Mouse (Mus musculus) neural tube, embryonic 12.5 days (tissue): ENCODE data around the gene Olfr979. TPM values are rescaled to one million over a fixed set of nuclear protein-coding genes. Genes with fewer than 3 reads are reported as not detected.
"Not testable (repeated sequence)": the region's sequence is repeated elsewhere in the genome, so short reads cannot be mapped to it uniquely, and the experiment has no call there.

Experiments
- ATAC-seq: fragments of 200-750 bp; cut with Nextera tagmentation; 2 replicates; pipeline ENCODE4 v1.8.0; 2017; ENCODE audit warnings: low read depth, mild to moderate bottlenecking, moderate TSS enrichment, moderate library complexity; ENCODE audit not compliant: low FRiP score
- H3K27ac ChIP-seq: fragments of 300-500 bp; sonication (generic); 2 replicates; pipeline ENCODE4 v1.5.1; 2016
- H3K27me3 ChIP-seq: fragments of 300-500 bp; sonication (generic); replicated peaks from 2 replicates; pipeline ENCODE4 v1.6.1; 2016; ENCODE audit warnings: mild to moderate bottlenecking
- H3K36me3 ChIP-seq: fragments of 300-500 bp; sonication (generic); 2 replicates; pipeline ENCODE4 v1.6.1; 2016; ENCODE audit warnings: mild to moderate bottlenecking
- H3K4me1 ChIP-seq: fragments of 300-500 bp; sonication (generic); 2 replicates; pipeline ENCODE4 v1.6.1; 2016
- H3K4me2 ChIP-seq: fragments of 300-500 bp; sonication (generic); replicated peaks from 2 replicates; pipeline ENCODE4 v1.6.1; 2016; ENCODE audit warnings: mild to moderate bottlenecking
- H3K4me3 ChIP-seq: fragments of 300-500 bp; sonication (generic); 2 replicates; pipeline ENCODE4 v1.5.1; 2016
- H3K9ac ChIP-seq: fragments of 300-500 bp; sonication (generic); 2 replicates; pipeline ENCODE4 v1.6.1; 2016; ENCODE audit warnings: mild to moderate bottlenecking
- H3K9me3 ChIP-seq: fragments of 300-500 bp; sonication (generic); 2 replicates; pipeline ENCODE4 v1.6.1; 2016; ENCODE audit warnings: mild to moderate bottlenecking
- WGBS: fragments of 180-500 bp; shearing (Covaris S2); methylation state at CpG from one replicate; pipeline ENCODE4 v1.1.7; 2016; 5-methylcytosine and 5-hydroxymethylcytosine counted together
- polyA plus RNA-seq: library from polyadenylated mRNA; unstranded; fragments of >200 nt; fragmentation: Nextera tagmentation; extraction: Ambion mirVana; gene quantifications from 2 replicates; pipeline ENCODE4 v1.2.1, GENCODE M21; 2016

The Olfr979 gene
- polyA plus RNA-seq, result not detected in 2 replicates

- ATAC-seq, result no peak
- 98% methylated on average over 1 of the region's 1 CpGs for WGBS
Observed at GRCm38 (mm10) chr9:40003365-40003764, at the start of gene Olfr979. TSS of gene Olfr979 (minus strand) at chr9:40003465.

GRCm38 (mm10) chr9:40050138-40050537 lies 46.9 kb upstream of the Olfr979 start:
- H3K4me2 ChIP-seq, result no peak overlapping the region
- 91% methylated on average over 19 of the region's 19 CpGs for WGBS
- ATAC-seq, result no peak

More at GRCm38 (mm10) chr9:40003365-40003764, at the start of gene Olfr979:
- H3K36me3 ChIP-seq, result no peaks in the 10 kb centered on the region
- no peaks in the 10 kb centered on the region for H3K27me3 ChIP-seq
- H3K27ac ChIP-seq, result no peak within 1 kb of the TSS
- no peaks in the 10 kb centered on the region for H3K9me3 ChIP-seq
- no peak within 1 kb of the TSS for H3K4me2 ChIP-seq
- no peak within 1 kb of the TSS for H3K9ac ChIP-seq
- H3K4me3 ChIP-seq, result no peak within 1 kb of the TSS
- H3K4me1 ChIP-seq, result no peaks in the 10 kb centered on the region

DNA sequence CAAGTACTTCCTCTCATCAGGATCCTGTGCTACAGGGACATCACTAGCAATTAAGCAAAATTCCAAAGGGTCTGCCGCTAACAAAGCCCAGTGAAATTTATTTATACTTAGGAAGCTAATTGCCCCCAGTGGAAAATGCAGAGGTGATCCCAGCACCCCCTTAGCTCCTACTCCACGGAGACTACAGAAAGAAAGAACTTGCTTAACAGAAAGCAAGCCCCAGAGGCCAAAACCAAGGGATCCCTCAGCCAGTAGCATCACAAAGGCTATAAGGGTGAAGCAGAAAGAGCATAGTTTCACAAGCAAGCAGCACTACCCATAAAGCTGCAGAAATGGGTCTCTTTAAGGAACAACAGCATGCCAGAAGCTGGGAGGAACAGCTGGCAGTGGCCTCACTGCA lies 17.9 kb upstream of the Olfr979 start, which contains the start of gene Olfr981:
Gene Olfr981, plus strand, starts transcription at position 301 of the 400 bp plus-strand sequence.
- Histone ChIP-seq H3K4me2 (no peak within 1 kb of the TSS), H3K9me3 (no peaks in the 10 kb centered on the region), H3K4me1 (no peaks in the 10 kb centered on the region), H3K27ac (no peak within 1 kb of the TSS), H3K9ac (no peak within 1 kb of the TSS), H3K27me3 (no peaks in the 10 kb centered on the region), H3K36me3 (no peaks in the 10 kb centered on the region), H3K4me3 (no peak within 1 kb of the TSS)
- no peak for ATAC-seq
- 76% methylated on average over 2 of the region's 2 CpGs for WGBS

More at GRCm38 (mm10) chr9:40050138-40050537, 46.9 kb upstream of the Olfr979 start:
- H3K36me3 ChIP-seq, result no peaks in the 10 kb centered on the region
- H3K27me3 ChIP-seq, result no peaks in the 10 kb centered on the region
- no peak overlapping the region for H3K27ac ChIP-seq
- H3K9ac ChIP-seq, result no peak overlapping the region
- H3K4me3 ChIP-seq, result no peak overlapping the region
- no peaks in the 10 kb centered on the region for H3K9me3 ChIP-seq
- no peaks in the 10 kb centered on the region for H3K4me1 ChIP-seq

DNA sequence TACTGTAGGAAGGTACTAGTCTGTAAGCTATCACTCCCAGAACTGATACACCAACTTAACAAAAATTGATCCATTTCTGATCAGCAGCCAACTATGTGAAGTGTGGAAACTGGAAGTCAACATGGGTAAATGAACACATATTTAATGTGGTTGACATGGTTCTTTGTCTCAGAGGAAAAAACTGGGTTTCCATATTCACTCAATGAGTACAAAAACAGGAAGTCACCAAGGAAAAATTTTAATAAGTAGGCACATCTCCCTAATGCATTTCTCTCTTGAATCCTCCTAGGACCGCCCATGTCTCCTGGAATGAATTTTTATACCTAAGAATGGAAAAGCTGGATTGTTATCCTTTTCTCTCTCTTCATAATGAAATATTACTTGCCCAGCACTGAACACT lies 6.2 kb upstream of the Olfr979 start, which contains the start of gene Olfr980:
Gene Olfr980, minus strand, starts transcription at position 101 of the 400 bp plus-strand sequence.
- Histone ChIP-seq H3K4me3 (no peak within 1 kb of the TSS), H3K9ac (no peak within 1 kb of the TSS), H3K4me2 (no peak within 1 kb of the TSS), H3K27ac (no peak within 1 kb of the TSS), H3K4me1 (no peaks in the 10 kb centered on the region), H3K36me3 (no peaks in the 10 kb centered on the region), H3K27me3 (no peaks in the 10 kb centered on the region), H3K9me3 (no peaks in the 10 kb centered on the region)
- 90% methylated on average over 1 of the region's 1 CpGs for WGBS
- ATAC-seq, result no peak

- ATAC-seq, result no peak
- Histone ChIP-seq H3K9ac (no peak within 1 kb of the TSS), H3K36me3 (no peaks in the 10 kb centered on the region), H3K27me3 (no peaks in the 10 kb centered on the region), H3K4me1 (no peaks in the 10 kb centered on the region), H3K4me2 (no peak within 1 kb of the TSS), H3K27ac (no peak within 1 kb of the TSS), H3K4me3 (no peak within 1 kb of the TSS), H3K9me3 (no peaks in the 10 kb centered on the region)
- 91% methylated on average over 2 of the region's 2 CpGs for WGBS
Observed at GRCm38 (mm10) chr9:39991813-39992212, 11.5 kb downstream of the Olfr979 start, which contains the start of gene Olfr978. TSS of gene Olfr978 (plus strand) at chr9:39992113.

DNA sequence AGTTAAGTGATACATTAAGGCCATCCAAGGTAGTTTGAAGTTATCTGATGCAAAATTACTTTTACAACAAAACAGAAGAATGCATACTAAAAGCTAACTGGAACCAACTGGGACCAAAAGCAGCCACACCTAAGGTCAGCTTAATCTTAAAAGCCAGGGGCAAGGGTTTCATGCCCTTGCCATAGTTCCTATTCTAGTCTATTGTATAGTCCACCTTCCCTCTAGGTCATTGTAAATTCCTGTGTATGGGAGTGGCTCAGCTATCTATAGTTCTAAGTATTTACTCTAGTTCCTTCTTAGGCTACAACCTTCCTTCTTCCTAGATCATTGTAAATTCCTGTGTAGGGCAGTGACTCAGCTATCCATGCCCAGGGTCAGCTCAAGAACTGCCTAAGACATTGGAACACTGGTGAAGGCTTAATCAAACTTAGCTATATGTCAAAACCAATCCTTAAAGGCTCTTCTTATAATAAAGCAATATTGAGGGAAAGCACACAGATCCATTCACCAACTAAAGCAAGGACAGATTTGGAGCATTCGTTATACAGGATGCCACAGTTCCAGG lies 26.6 kb downstream of the Olfr979 start:
- not testable (repeated sequence) for H3K9ac ChIP-seq, H3K4me1 ChIP-seq, ATAC-seq, H3K4me3 ChIP-seq, H3K36me3 ChIP-seq, H3K4me2 ChIP-seq, H3K27me3 ChIP-seq, H3K27ac ChIP-seq, H3K9me3 ChIP-seq
- WGBS, result 87% methylated on average over 1 of the region's 1 CpGs

DNA sequence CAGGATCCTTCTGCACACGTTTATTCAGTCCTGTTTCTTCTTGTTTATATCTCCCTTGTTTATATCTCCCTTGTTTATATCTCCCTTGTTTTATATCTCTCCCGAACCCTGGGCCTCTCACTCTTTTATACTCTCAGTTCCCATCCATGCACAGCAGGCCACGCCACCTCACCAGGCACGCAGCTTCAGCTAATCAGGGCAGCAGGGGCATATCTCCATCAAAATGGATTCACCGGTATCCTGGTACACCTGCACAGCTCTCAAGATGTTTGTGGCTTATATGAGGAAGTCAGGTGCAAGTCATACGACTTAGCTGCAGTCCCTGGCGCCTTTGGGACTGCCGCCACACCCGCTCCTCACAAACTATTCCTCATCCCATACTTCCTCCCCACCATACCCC lies 42.2 kb downstream of the Olfr979 start, which contains the start of gene Olfr976:
Gene Olfr976, minus strand, starts transcription at position 101 of the 400 bp plus-strand sequence.
- H3K4me3 ChIP-seq, H3K36me3 ChIP-seq, H3K27me3 ChIP-seq, ATAC-seq, H3K9ac ChIP-seq, H3K27ac ChIP-seq, H3K4me2 ChIP-seq, H3K4me1 ChIP-seq, H3K9me3 ChIP-seq: not testable (repeated sequence)
- WGBS, result 86% methylated on average over 8 of the region's 9 CpGs

DNA sequence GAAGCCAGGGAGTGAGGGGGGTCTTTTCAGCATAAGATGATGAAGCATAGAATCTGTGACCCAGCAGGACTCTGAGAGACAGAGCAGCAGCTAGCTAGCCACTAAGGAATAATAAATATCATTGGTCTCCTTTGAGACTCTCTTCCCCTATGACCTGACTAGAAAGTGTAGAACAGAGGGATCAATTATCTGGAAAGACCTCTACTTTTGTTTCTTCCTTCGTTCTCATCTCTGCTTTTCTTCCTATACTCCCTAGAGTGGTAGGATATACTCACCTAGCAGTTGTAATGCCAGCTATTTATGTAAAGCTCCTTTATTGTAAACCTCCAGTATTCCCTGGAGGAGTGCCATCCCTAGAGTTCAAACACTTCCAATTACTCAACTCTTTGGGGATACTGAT lies 51.3 kb downstream of the Olfr979 start, which contains the start of gene Olfr975:
Gene Olfr975, minus strand, starts transcription at position 101 of the 400 bp plus-strand sequence.
- Histone ChIP-seq H3K9me3 (no peaks in the 10 kb centered on the region), H3K9ac (no peak within 1 kb of the TSS), H3K36me3 (no peaks in the 10 kb centered on the region), H3K27me3 (no peaks in the 10 kb centered on the region), H3K4me2 (no peak within 1 kb of the TSS), H3K27ac (no peak within 1 kb of the TSS), H3K4me3 (no peak within 1 kb of the TSS), H3K4me1 (no peaks in the 10 kb centered on the region)
- 62% methylated on average over 1 of the region's 1 CpGs for WGBS
- ATAC-seq, result no peak

Other genes with a start within 250 kb of the Olfr979 start
- gene Olfr968, start 220.2 kb downstream of the Olfr979 start, polyA plus RNA-seq, result not detected in 2 replicates
- not detected in 2 replicates for gene Olfr969, start 212.5 kb downstream of the Olfr979 start, polyA plus RNA-seq
- not detected in 2 replicates for gene Olfr970, start 194.6 kb downstream of the Olfr979 start, polyA plus RNA-seq
- gene Olfr971, start 166.6 kb downstream of the Olfr979 start, polyA plus RNA-seq, result not detected in 2 replicates
- not detected in 2 replicates for gene Olfr972, start 137.0 kb downstream of the Olfr979 start, polyA plus RNA-seq
- not detected in 2 replicates for gene Olfr229, start 96.1 kb downstream of the Olfr979 start, polyA plus RNA-seq
- gene Olfr974, start 66.0 kb downstream of the Olfr979 start, polyA plus RNA-seq, result not detected in 2 replicates
- gene Olfr975, start 51.4 kb downstream of the Olfr979 start, polyA plus RNA-seq, result 0.11 TPM in 1 of 2 replicates, not detected in the other
- gene Olfr976, start 42.3 kb downstream of the Olfr979 start, polyA plus RNA-seq, result not detected in 2 replicates
- gene Olfr978, start 11.4 kb downstream of the Olfr979 start, polyA plus RNA-seq, result not detected in 2 replicates
- gene Olfr980, start 6.1 kb upstream of the Olfr979 start, polyA plus RNA-seq, result not detected in 2 replicates
- not detected in 2 replicates for gene Olfr981, start 18.0 kb upstream of the Olfr979 start, polyA plus RNA-seq
- gene Olfr982, start 70.4 kb upstream of the Olfr979 start, polyA plus RNA-seq, result not detected in 2 replicates
- not detected in 2 replicates for gene Olfr983, start 90.1 kb upstream of the Olfr979 start, polyA plus RNA-seq
- not detected in 2 replicates for gene Olfr984, start 110.7 kb upstream of the Olfr979 start, polyA plus RNA-seq
- gene Olfr985, start 126.7 kb upstream of the Olfr979 start, polyA plus RNA-seq, result not detected in 2 replicates
- gene Tmem225, start 144.7 kb upstream of the Olfr979 start, polyA plus RNA-seq, result not detected in 2 replicates
- not detected in 2 replicates for gene Olfr986, start 177.5 kb upstream of the Olfr979 start, polyA plus RNA-seq
- gene Zfp202, start 188.9 kb upstream of the Olfr979 start, polyA plus RNA-seq, result 8.1 and 8.9 TPM in 2 replicates